Mouse (Mus musculus) midbrain, embryonic 14.5 days (tissue): Measurements from ENCODE around the gene Rfc2. TPM values are rescaled to one million over a fixed set of nuclear protein-coding genes. Genes with fewer than 3 reads are reported as not detected.

Experiments used
- ATAC-seq: fragments of 200-750 bp; cut with Nextera tagmentation; 2 replicates; pipeline ENCODE4 v1.8.0; 2017; ENCODE audit warnings: moderate number of reproducible peaks, moderate library complexity; ENCODE audit not compliant: low FRiP score, low TSS enrichment
- DNase-seq: peaks from one replicate; pipeline ENCODE4 v3.0.0-alpha.2; 2015
- H3K27ac ChIP-seq: fragments of 300-500 bp; sonication (generic); replicated peaks from 2 replicates; pipeline ENCODE4 v1.5.1; 2014; ENCODE audit warnings: mild to moderate bottlenecking, low read depth, low read length, moderate library complexity
- H3K27me3 ChIP-seq: fragments of 300-500 bp; sonication (generic); 2 replicates; pipeline ENCODE4 v1.6.1; 2014; ENCODE audit warnings: low read length, control low read depth, mixed read lengths; ENCODE audit not compliant: control insufficient read depth, insufficient read depth
- H3K36me3 ChIP-seq: fragments of 300-500 bp; sonication (generic); 2 replicates; pipeline ENCODE4 v1.6.1; 2014; ENCODE audit warnings: low read length, control low read depth; ENCODE audit not compliant: control insufficient read depth, insufficient read depth
- H3K4me1 ChIP-seq: fragments of 300-500 bp; sonication (generic); 2 replicates; pipeline ENCODE4 v1.6.1; 2014; ENCODE audit warnings: mild to moderate bottlenecking, antibody characterized with exemption, low read length, control low read depth; ENCODE audit not compliant: control insufficient read depth, insufficient read depth
- H3K4me2 ChIP-seq: fragments of 300-500 bp; sonication (generic); 2 replicates; pipeline ENCODE4 v1.6.1; 2014; ENCODE audit warnings: mild to moderate bottlenecking, low read length, moderate library complexity
- H3K4me3 ChIP-seq: fragments of 300-500 bp; sonication (generic); replicated peaks from 2 replicates; pipeline ENCODE4 v1.5.1; 2014; ENCODE audit warnings: low read depth, low read length
- H3K9ac ChIP-seq: fragments of 300-500 bp; sonication (generic); replicated peaks from 2 replicates; pipeline ENCODE4 v1.6.1; 2014; ENCODE audit warnings: mild to moderate bottlenecking, low read length, moderate library complexity
- H3K9me3 ChIP-seq: fragments of 300-500 bp; sonication (generic); 2 replicates; pipeline ENCODE4 v1.6.1; 2016; ENCODE audit warnings: low read length, control low read depth, mixed read lengths; ENCODE audit not compliant: control insufficient read depth
- WGBS: fragments of 180-500 bp; shearing (Covaris S2); extraction: QIAGEN DNeasy Blood & Tissue Kit; methylation state at CpG from one replicate; pipeline ENCODE4 v1.1.7; 2014; 5-methylcytosine and 5-hydroxymethylcytosine counted together
- polyA plus RNA-seq: library from polyadenylated mRNA; unstranded; fragments of >200 nt; fragmentation: Nextera tagmentation; extraction: Ambion mirVana; gene quantifications from 2 replicates; pipeline ENCODE4 v1.2.1, GENCODE M21; 2014

Gene Rfc2
- 165 and 191 TPM in 2 replicates for polyA plus RNA-seq

GRCm38 (mm10) chr5:134581146-134581545 lies at the start of gene Rfc2:
Rfc2 (plus strand) TSS chr5:134581366.
- no peak for DNase-seq
- H3K36me3 ChIP-seq = no peaks in the 10 kb centered on the region
- no peak within 1 kb of the TSS for H3K9ac ChIP-seq
- H3K4me3 ChIP-seq = no peak within 1 kb of the TSS
- 82% methylated on average over 5 of the region's 5 CpGs for WGBS
- H3K4me1 ChIP-seq = peaks cover 6% of the 10 kb centered on the region; the same call in 1 of the 2 replicates
- no peak within 1 kb of the TSS for H3K4me2 ChIP-seq
- H3K27ac ChIP-seq = no peak within 1 kb of the TSS
- no peaks in the 10 kb centered on the region for H3K27me3 ChIP-seq
- no peak for ATAC-seq
- no peaks in the 10 kb centered on the region for H3K9me3 ChIP-seq

- H3K4me3 ChIP-seq = no peak overlapping the region
- ATAC-seq (no peak), DNase-seq (peak; percentile 43)
- no peak overlapping the region for H3K27ac ChIP-seq
- H3K4me1 ChIP-seq = peaks cover 3% of the 10 kb centered on the region; the same call in 1 of the 2 replicates
- H3K27me3 ChIP-seq = no peaks in the 10 kb centered on the region
- WGBS = 89% methylated on average over 9 of the region's 9 CpGs
- no peak overlapping the region for H3K4me2 ChIP-seq
- H3K9me3 ChIP-seq = no peaks in the 10 kb centered on the region
- H3K36me3 ChIP-seq = peaks cover 61% of the 10 kb centered on the region
- no peak overlapping the region for H3K9ac ChIP-seq
These were observed 49.6 kb upstream of the Rfc2 start for GRCm38 (mm10) chr5:134531585-134531984.

- Histone ChIP-seq H3K9me3 (no peaks in the 10 kb centered on the region), H3K27ac (no peak overlapping the region), H3K4me1 (peaks cover 3% of the 10 kb centered on the region; the same call in 1 of the 2 replicates), H3K9ac (no peak overlapping the region), H3K36me3 (peaks cover 57% of the 10 kb centered on the region), H3K4me3 (no peak overlapping the region), H3K4me2 (no peak overlapping the region), H3K27me3 (no peaks in the 10 kb centered on the region)
- DNase-seq (no peak), ATAC-seq (no peak)
- 100% methylated on average over 6 of the region's 6 CpGs for WGBS
These were observed 48.7 kb upstream of the Rfc2 start for GRCm38 (mm10) chr5:134532417-134532816.

- Histone ChIP-seq H3K9me3 (no peaks in the 10 kb centered on the region), H3K27ac (no peak overlapping the region), H3K4me2 (no peak overlapping the region), H3K27me3 (no peaks in the 10 kb centered on the region), H3K36me3 (peaks cover 56% of the 10 kb centered on the region), H3K4me3 (no peak overlapping the region), H3K4me1 (0 out of 2 replicates have a peak, but pooled peaks cover 3% of the 10 kb centered on the region), H3K9ac (no peak overlapping the region)
- WGBS = 92% methylated on average over 6 of the region's 6 CpGs
- DNase-seq (no peak), ATAC-seq (no peak)
These were observed 45.1 kb upstream of the Rfc2 start for GRCm38 (mm10) chr5:134536036-134536435.

GRCm38 (mm10) chr5:134539891-134540290 lies 41.3 kb upstream of the Rfc2 start:
- DNase-seq = peak; percentile 57
- H3K9ac ChIP-seq = no peak overlapping the region
- WGBS = 12% methylated on average over 3 of the region's 3 CpGs

GRCm38 (mm10) chr5:134540881-134541280 lies 40.3 kb upstream of the Rfc2 start:
- no peaks in the 10 kb centered on the region for H3K9me3 ChIP-seq
- H3K4me2 ChIP-seq = no peak overlapping the region
- no peak overlapping the region for H3K27ac ChIP-seq
- H3K4me3 ChIP-seq = no peak overlapping the region
- ATAC-seq (no peak), DNase-seq (no peak)
- no peaks in the 10 kb centered on the region for H3K27me3 ChIP-seq
- peaks cover 18% of the 10 kb centered on the region; the same call in 1 of the 2 replicates for H3K36me3 ChIP-seq
- 0 out of 2 replicates have a peak, but pooled peaks cover 6% of the 10 kb centered on the region for H3K4me1 ChIP-seq
- 89% methylated on average over 6 of the region's 6 CpGs for whole genome bisulfite sequencing
- H3K9ac ChIP-seq = no peak overlapping the region

More at GRCm38 (mm10) chr5:134539891-134540290, 41.3 kb upstream of the Rfc2 start:
- Histone ChIP-seq H3K27ac (peak overlapping the region; percentile 45; the same call in 1 of the 2 replicates), H3K4me2 (no peak overlapping the region), H3K4me3 (no peak overlapping the region), H3K36me3 (peaks cover 26% of the 10 kb centered on the region), H3K9me3 (no peaks in the 10 kb centered on the region), H3K27me3 (no peaks in the 10 kb centered on the region), H3K4me1 (0 out of 2 replicates have a peak, but pooled peaks cover 6% of the 10 kb centered on the region)
- ATAC-seq = peak; percentile 50; the same call in 1 of the 2 replicates

- 29% methylated on average over 7 of the region's 7 CpGs for WGBS
- Histone ChIP-seq H3K27ac (no peak overlapping the region), H3K9ac (no peak overlapping the region), H3K4me2 (no peak overlapping the region), H3K4me3 (no peak overlapping the region), H3K27me3 (no peaks in the 10 kb centered on the region), H3K9me3 (no peaks in the 10 kb centered on the region), H3K36me3 (peaks cover 18% of the 10 kb centered on the region; the same call in 1 of the 2 replicates), H3K4me1 (0 out of 2 replicates have a peak, but pooled peaks cover 6% of the 10 kb centered on the region)
- no peak for ATAC-seq
- no peak for DNase-seq
These were observed 39.5 kb upstream of the Rfc2 start for GRCm38 (mm10) chr5:134541640-134542039.

GRCm38 (mm10) chr5:134544516-134545241 lies 36.5 kb upstream of the Rfc2 start:
- H3K4me2 ChIP-seq = no peak overlapping the region
- H3K4me1 ChIP-seq = peaks cover 25% of the 10 kb centered on the region
- peaks cover 12% of the 10 kb centered on the region; the same call in 1 of the 2 replicates for H3K36me3 ChIP-seq
- H3K4me3 ChIP-seq = no peak overlapping the region
- H3K27ac ChIP-seq = 0 out of 2 replicates have a peak overlapping the region, but pooled peaks have one; percentile 8
- no peaks in the 10 kb centered on the region for H3K9me3 ChIP-seq
- 70% methylated on average over 19 of the region's 19 CpGs for WGBS
- no peak overlapping the region for H3K9ac ChIP-seq
- H3K27me3 ChIP-seq = no peaks in the 10 kb centered on the region
- DNase-seq (no peak), ATAC-seq (no peak)

GRCm38 (mm10) chr5:134545242-134545629 lies 35.9 kb upstream of the Rfc2 start:
- no peaks in the 10 kb centered on the region for H3K9me3 ChIP-seq
- H3K9ac ChIP-seq = no peak overlapping the region
- DNase-seq = peak; percentile 20
- H3K36me3 ChIP-seq = peaks cover 12% of the 10 kb centered on the region; the same call in 1 of the 2 replicates
- no peak overlapping the region for H3K27ac ChIP-seq
- H3K4me2 ChIP-seq = no peak overlapping the region
- no peak for ATAC-seq
- no peak overlapping the region for H3K4me3 ChIP-seq
- no peaks in the 10 kb centered on the region for H3K27me3 ChIP-seq
- 64% methylated on average over 3 of the region's 3 CpGs for WGBS
- H3K4me1 ChIP-seq = peaks cover 28% of the 10 kb centered on the region
